Mouse (Mus musculus) megakaryocyte, adult 5-6 weeks (primary cell): ENCODE measurements around the gene Duoxa2. TPM values are rescaled to one million over a fixed set of nuclear protein-coding genes. Genes with fewer than 3 reads are reported as not detected.
A peak's percentile ranks its signal among the peaks of the same experiment; 100 is the strongest.

Experiments
- ATAC-seq: 2 replicates; pipeline ENCODE4 v1.8.0; 2016; ENCODE audit warnings: mild to moderate bottlenecking, inconsistent platforms; ENCODE audit not compliant: poor library complexity, severe bottlenecking
- total RNA-seq, 2 experiments: library from RNA; stranded (forward) in 1 of 2; stranded (reverse) in 1 of 2; fragments of 153-499, 151-499 nt in 1 of 2; fragments of 221-1000, 200-1000 nt in 1 of 2; gene quantifications; 2 replicates each; pipeline versions ENCODE4 v1.2.3 to v1.2.4; 2015 to 2017

The Duoxa2 gene
- not detected in 2 replicates for total RNA-seq (2015)
- total RNA-seq (2017): not detected in 2 replicates

DNA sequence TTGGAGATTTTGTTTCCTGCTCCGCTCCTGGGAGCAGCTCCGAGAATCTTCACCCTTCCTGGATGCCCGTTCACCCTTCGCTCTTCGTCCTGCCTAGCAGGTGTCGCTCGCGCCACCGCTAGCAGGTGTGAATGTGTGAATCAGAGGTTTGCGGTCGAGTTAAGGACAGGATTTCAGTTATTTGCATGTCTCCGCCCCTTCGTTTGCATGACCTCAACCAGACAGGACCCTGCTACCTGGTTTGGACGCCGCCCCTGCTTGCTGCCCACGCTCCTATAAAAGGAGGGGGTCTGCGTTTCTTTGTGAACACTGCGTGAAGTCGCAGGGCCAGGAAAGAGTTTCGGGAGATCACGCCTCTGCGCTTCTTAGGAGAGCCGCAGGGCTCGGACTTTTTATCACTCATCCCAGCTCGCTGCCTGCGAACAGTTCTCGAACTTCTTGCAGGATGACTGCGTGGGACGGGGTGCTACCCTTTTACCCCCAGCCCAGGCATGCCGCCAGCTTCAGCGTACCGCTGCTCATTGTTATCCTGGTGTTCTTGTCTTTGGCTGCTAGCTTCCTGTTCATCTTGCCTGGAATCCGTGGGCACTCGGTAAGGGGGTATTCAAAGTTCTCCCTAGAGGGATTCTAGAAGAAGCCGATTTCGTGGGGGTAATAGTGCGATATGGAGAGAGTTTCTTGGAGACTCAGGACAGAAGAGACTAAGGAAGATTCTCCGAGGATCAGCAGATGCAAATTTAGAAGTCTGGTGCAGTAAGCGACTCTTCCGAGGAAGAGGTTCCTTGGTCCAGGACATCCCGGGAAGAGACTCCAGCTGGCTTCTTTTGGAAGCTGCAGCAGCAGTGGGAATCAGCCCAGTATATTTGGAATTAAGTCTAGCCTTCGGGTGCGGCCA lies at the start of gene Duoxa2:
TSS of gene Duoxa2 (plus strand) at position 305 of the 895 bp plus-strand sequence.
- no peak for ATAC-seq

DNA sequence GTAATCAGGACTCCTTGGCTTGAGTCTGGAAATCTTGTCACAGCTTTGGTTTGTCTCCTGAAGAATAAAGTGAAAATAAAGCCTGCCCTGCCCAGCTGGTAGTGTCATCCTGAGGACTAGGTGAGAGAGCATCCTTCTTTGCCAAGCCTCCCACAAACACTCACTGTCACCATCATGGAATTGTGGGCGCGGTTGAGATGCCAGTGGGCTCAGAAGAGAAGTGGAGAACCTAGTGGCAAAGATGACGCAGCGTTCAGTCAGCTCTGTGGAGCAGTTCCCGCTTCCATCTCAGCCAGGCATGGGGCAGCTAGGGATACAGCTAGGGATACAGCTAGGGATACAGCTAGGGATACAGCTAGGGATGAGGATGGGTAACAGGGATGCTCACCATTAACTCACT lies 42.7 kb upstream of the Duoxa2 start:
- ATAC-seq: no peak

DNA sequence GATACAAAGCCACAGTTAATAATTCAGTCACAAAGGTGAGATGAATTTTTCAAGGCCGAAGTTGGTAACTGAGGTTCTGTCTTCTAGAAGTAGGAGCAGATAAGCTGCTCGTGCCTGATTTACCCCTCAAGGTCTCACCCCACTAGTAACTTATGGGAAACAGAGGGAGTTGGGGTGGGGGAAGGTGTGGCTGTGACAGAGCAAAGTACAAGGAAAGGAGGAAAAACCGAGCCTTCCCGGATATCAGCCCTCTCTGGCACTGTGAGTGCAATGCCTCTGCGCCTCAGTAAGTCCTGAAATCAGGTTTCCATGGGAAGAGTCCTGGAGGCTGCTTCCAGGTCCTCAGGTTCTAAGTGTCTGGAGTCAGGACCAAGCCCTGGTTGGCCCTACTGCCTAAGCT lies 38.0 kb upstream of the Duoxa2 start:
- ATAC-seq: no peak

DNA sequence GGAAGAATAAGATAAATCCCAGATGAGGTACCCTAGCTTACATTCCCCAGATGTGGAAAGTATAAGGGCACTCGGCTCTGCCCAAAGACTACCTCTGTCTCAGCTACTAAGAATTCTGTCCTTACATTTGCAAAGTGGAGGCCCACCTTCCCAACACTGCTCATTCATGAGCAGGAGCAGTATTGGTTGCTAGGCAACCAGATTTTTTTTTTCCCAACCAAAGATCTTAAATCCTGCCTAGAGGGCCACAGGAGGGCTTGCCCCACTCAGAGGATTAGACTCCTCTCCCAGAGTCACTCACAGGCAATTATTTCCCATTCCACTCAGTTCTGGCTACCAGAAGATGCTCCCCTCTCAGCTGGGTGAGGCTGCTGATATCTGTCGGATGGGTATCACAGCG lies 34.0 kb upstream of the Duoxa2 start:
- ATAC-seq: no peak

DNA sequence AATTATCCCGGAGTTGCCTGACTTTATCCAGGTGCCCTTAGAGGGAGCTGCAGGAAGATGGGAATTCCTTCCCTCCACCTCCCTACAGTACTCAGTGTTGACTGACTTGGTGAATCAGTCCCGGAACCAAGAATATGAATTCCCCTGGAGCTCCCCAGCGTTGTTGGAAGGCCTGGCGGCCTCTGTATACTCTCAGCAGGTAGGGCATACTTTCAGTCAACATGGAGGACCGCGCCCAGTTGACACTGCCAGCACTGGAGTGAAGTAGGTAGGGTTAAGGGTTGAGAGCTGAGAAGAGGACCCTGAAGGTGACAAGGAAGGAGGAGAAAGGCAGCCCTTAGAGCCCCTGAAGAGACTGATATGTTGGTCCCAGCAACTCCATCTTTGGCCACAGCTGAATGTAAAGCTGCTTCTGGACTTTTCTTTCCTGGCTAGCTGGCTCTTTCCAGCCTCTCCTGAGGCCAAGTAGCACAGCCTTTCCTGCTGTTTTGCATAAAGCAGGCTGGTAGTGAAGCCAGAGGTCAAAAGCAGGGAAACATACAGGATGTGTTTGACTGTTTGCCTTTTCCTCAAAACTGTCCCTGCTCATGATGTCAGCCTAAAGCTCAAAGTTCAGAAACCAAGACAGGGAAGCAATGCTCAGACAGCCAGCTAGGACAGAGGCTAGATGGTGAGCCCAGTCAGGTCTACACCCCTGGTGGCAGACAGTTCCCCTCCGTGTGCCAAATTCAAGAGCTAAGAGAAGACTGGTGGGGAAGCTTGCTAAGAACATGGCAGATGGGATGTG lies 32.1 kb upstream of the Duoxa2 start:
- ATAC-seq: no peak

DNA sequence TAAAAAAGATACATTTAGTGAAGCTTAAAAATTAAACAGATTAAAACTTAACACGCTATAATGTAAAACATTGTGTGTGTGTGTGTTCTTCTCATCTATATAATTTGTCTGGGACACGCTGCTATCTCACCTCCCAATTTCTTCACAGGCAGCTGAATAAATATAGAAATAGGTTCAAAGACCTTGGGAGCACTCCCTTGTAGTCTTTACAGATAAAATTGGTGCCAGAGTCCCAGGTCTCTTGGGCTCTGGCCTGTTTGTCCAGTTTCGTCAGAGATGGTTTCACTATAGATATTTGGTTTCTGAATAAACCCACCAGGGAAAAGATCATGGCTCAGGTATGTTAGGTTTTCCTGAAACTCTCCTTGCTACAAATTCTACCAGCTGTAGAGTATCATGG lies 19.9 kb upstream of the Duoxa2 start:
- no peak for ATAC-seq

DNA sequence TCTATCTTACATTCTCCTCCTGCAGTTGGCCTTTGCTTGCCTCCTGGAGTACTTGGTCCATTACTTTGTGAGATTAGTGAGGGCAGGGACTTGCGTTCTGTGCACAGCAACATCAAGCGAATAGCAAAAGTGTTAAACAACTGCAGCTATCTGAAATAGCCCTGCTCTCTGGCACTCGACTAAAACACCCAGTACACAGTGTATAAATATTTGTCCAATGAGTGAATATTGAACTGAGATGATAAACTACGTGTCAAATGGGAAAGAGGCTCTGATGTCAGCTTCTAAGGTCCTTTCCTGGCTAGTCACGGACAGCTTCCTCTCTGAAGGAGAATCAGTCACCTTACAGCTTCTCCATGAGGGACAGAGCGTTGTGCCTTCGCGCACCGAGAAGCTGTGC lies 14.6 kb upstream of the Duoxa2 start:
- ATAC-seq: no peak

DNA sequence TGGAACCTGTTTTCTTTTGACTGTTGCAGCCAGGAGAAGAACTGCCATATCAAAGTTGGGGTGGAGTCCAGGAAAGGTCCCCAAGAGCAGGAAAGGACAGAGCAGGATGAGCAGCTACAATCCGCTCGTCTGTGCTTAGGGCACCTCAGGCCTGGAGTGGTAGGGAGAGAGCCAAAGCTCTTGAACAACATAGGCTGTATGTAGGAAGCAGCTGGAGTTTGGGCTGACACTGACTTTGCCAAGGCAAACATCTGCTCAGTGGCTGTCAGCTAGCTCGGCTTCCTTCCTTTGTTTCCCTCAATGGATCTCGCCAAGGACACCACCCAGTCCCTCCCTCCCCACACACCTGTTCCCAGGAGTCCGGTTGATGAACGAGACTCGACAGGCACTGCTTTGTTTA lies 12.6 kb upstream of the Duoxa2 start:
- ATAC-seq: no peak

DNA sequence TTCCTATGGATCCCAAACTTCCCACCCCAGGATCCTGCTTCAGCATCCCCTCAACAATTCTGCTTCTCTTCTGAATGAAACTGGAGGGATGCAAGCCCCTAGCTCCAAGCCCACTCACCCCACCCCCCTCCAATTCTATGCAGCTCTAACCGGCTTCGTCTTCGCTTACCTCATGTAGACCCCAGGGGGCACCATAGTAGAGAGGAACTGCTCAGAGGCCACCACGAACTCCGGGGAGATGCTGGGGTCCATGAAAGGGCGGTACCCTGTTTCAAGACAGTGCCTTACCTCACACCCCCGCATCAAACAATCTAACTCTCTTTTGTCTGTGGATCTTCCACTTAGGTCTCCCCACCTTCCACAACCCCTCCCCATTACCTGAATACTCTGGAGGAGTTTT lies 3.8 kb upstream of the Duoxa2 start:
- no peak for ATAC-seq

DNA sequence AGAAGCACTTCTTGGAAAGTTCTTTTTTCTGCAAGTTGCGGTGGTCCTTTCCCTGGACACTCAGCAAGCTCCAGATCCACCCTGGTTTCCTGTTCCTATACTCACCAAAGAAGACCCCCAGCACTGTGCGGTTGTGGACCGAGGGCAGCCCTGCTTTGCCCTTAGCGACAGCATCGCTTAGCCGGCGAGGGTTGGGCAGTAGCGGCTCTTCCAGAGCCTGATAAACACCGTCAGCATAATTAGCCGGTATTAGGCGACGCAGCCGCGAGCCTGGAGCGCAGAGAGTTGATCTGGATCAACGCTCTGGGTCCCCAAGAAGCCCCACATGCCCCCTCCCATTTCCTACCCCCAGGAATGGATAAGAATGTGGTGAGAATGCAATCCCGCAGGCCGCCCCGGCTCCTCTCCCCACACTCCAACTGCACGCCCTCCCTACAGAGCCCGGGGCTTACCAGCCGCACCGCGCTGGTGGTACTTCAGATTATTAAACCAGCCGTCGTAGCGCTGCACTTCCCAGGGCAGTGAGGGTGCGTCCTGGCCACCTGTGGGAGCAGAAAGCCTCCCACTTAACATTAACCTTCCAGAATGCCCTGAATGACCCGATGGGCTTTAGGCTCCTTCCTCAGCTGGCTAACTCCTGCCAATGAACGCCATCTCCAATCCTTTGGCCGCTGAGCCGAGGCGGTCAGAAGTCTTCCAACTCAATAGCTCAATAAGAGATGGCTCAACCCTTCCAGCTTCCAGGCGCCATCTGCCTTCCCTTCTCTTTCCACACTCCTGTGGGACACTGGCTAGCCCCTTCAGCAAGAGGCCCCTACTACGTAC lies 1.2 kb upstream of the Duoxa2 start:
- ATAC-seq: no peak

DNA sequence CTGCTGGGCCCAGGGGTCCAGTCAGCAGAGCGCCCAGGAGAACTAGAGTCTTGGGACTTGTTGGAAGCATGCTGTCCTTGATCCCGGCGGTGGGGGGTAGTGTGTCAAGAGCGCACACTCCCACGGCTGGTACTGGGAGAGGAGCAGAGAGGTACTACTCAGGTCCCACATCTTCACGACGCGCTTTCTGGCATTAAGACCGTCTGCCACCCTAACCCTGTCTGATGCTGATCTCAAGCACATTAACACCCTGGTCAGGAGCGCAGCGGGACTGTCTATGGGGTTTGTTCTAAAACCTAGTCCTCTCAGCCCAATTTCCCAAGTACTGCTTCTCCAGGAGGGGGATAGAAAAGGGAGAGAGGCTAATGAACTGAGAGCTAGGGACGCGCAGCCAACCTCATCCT lies 602 bp upstream of the Duoxa2 start, which contains the start of gene Duox2:
TSS of gene Duox2 (minus strand) at position 354 of the 404 bp plus-strand sequence.
- ATAC-seq: no peak

DNA sequence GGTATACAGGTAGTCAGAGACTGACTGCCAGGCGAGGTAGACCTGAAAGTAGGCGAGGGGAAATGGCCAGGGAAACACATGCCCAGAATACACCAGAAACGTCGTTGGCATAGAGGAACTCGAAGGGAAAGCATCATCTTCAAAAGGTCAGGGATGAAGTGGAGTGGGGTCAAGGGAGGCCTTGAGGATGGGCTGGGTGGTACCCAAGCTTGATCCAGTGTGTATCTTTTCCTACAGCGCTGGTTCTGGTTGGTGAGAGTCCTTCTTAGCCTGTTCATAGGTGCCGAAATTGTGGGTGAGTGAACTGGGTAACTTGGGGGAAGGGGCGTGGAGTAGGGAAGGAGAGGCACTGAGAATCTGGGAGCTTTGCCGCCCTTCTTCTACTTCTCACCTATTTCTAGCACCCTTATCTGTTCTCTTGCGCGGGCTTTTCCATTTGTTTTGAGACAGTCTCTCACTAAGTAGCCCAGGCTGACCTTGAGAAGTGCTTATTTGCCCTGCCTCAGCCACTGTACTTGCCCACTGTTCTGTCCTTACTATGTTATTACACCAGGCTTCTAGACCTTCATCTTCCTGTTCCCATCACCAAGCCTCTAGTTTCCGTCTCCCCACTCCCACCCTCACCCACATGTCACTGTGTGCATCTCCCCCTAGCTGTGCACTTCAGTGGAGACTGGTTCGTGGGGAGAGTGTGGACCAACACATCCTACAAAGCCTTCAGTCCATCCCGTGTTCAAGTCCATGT lies 1.4 kb downstream of the Duoxa2 start:
- no peak for ATAC-seq

DNA sequence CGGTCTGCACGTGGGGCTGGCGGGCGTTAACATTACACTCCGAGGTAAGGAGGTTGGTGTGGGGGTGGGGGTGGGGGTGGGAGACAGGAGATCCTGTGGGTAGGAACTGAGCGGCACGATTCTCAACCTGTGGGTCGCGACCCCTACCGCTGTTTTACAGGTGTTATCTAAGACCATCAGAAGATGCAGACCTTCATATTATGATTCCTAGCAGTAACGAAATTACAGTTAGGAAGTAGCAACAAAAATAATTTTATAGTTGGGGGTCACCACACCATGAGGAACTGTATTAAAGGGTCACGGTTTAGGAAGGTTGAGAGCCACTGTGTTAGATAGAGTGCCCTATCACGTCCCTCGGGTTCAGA lies 1.9 kb downstream of the Duoxa2 start:
- no peak for ATAC-seq

DNA sequence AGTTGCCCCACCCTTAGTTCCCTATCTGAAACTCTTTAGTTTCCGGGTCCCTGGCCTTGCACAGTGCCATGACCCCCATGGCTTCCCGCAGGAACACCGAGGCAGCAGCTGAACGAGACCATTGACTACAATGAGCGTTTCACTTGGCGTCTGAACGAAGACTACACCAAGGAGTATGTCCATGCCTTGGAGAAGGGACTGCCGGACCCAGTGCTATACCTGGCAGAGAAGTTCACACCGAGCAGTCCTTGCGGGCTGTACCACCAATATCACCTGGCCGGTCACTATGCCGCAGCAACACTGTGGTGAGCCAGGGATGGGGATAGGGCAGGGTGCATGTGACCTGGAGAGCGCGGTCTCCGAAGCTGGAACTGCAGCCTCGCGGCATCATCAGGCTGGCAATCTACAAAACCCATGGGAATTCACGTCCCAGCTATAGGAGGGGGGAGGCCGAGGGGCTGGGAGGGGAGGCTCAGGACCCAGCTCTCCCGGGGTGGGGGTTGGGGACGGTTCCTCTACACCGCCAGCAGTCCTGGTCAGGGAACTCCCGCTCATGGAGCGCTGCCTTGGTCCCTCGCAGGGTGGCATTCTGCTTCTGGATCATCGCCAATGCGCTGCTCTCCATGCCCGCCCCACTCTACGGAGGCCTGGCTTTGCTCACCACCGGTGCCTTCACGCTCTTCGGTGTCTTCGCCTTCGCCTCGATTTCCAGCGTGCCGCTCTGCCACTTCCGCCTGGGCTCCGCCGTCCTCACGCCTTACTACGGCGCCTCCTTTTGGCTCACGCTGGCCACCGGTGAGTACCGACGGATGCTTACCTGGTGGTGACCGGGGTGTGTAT lies 2.6 kb downstream of the Duoxa2 start:
- ATAC-seq: peak; percentile 35

DNA sequence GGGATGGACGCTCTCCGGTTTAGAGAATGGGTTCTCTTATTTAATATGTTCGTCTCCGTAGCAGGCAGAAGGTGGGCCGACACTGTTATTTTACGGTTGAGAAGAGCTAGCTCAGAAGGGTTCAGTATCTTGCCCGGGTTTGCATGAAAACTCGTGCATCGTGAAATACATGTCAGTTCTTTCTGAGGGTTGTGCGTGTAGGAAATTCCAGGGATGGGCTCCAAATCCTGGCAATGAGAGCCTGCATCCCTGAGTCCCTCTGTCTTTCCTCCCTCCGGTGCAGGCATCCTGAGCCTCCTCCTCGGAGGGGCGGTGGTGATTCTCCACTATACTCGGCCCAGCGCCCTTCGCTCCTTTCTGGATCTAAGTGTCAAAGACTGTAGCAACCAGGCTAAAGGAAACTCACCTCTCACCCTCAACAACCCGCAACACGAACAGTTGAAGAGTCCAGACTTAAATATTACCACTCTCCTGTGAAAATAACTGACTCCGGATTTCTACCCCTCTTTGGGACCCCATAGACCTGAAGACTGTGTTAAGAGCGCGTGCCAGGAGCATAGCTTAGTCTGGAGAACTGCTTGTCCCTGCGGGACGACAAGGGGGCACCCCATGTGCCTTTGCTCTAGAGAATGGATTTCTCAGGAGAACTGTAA lies 3.3 kb downstream of the Duoxa2 start:
- ATAC-seq: no peak

DNA sequence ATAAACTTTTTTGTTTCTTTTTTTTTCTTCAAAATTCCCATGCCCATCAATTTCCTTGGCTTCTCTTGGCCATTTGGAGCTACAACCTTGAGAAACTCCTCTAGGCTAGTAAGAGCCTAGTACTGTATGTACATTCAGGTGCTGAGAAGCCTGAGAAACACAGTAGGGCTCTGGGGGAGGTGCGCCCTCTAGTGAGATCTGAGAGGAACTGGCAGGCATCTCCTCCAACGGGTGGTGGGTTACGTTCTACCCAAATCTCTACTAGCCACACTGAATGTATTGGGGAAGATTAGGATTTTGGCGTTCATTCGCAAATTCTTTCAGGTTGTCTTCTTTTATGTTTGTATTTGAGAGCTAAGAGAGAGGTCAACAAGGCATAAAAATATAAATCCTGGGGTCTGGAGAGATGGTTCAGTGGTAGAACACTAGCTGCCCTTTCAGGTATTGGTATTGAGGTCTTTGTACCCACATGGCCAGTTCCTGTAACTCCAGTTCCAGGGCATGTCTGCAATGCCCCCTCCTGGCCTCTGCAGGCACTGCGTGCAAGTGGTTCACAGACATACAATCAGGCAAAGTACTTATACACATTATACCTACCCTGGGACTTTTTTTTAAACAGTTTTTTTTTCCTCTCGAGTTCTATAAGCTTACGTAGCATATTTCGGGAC lies 4.0 kb downstream of the Duoxa2 start:
- peak; percentile 73 for ATAC-seq

DNA sequence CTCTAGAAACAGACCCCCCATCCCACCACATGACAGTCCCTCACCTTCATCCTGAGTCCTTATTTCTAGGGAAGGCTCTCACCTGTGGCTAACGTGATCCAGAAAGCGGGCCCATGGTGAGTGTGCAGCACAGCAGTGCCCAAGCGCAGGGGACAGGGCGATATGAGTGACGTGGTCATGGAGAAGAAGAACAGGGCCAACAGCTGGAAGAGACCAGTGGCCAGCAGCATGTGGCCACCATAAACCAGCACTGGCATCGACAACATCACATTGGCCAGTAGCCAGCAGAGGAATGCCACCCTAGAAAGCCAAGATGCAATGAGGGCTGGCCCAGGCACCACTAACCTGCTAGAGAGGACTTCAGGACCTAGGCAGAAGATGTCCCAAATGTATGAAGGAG lies 5.8 kb downstream of the Duoxa2 start:
- no peak for ATAC-seq

DNA sequence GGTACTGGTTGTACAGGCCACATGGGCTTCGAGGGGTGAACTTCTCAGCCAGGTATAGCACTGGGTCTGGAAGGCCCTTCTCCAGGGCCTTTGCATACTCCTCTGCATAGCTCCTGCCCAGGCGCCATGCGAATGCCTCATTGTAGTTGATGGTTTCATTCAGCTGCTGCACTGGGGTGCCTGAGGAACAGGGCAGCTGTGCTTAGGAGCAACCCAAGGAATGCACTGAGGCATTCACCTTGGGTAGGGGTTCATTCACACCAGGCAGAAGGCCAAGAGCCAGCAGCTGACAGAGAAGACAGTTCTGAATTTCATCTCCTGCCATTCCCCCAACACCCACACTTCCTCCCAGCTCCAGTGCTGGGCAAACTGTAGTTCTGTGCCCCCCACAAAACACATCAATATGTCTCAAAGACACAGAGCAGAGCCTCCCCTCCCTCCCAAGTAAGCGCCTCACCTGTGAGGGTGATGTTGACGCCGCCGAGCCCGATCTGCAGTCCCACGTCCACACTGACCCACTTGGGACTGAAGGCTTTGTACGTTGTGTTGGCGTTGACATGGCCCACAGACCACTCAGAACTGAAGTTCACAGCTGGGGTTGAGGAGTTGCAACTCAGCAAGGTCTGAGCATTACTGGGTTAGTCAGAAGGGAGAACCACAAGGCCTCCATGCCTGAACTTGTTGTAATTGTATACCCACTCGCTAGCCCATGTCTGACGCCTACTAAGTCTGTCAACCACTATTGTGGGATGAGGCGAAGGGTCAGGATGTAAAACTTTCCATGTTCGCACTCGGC lies 6.6 kb downstream of the Duoxa2 start:
- no peak for ATAC-seq
